Mouse (Mus musculus): ENCODE data around the gene Abr.

GRCm38 (mm10) chr11:76647062-76647461 lies 24.9 kb upstream of the Abr start:
- TF ChIP-seq POLR2A (IDR thresholded peaks at IDR 0.05; ENCODE audit: low read depth, low read length) (no peak), CTCF (IDR thresholded peaks at IDR 0.05; ENCODE audit: borderline replicate concordance, insufficient read depth, low read length) (no peak)
